Mouse (Mus musculus) C2C12 (cell line): ENCODE measurements around the gene Pdzrn3. TPM values are rescaled to one million over a fixed set of nuclear protein-coding genes. Genes with fewer than 3 reads are reported as not detected.

ENCODE experiments used
- H3K27me3 ChIP-seq: one replicate; pipeline ENCODE4 v1.6.1; 2011; ENCODE audit not compliant: control insufficient read depth, insufficient read depth, insufficient read length
- H3K36me3 ChIP-seq: one replicate; pipeline ENCODE4 v1.6.1; 2011; ENCODE audit not compliant: control insufficient read depth, insufficient read depth
- H3K4me3 ChIP-seq: one replicate; pipeline ENCODE4 v1.5.1; 2011; ENCODE audit warnings: mild to moderate bottlenecking, control low read depth; ENCODE audit not compliant: poor library complexity, insufficient read depth, severe bottlenecking
- H3K79me2 ChIP-seq: one replicate; pipeline ENCODE4 v1.6.1; 2011; ENCODE audit not compliant: control insufficient read depth, insufficient read depth
- H3K79me3 ChIP-seq: one replicate; pipeline ENCODE4 v1.6.1; 2011; ENCODE audit warnings: low read depth, control low read depth
- H3ac ChIP-seq: one replicate; pipeline ENCODE3; 2011; ENCODE audit warnings: low read depth; ENCODE audit not compliant: control insufficient read depth, insufficient read length
- CEBPB ChIP-seq: IDR thresholded peaks from one replicate; pipeline ENCODE4 v1.6.1; 2011; ENCODE audit warnings: low read depth, mild to moderate bottlenecking, control low read depth, moderate library complexity
- CTCF ChIP-seq: IDR thresholded peaks from one replicate; pipeline ENCODE4 v1.5.1; 2011; ENCODE audit not compliant: control insufficient read depth, insufficient read depth, insufficient read length
- FOSL1 ChIP-seq: IDR thresholded peaks from one replicate; pipeline ENCODE4 v1.8.0; 2011; ENCODE audit warnings: mild to moderate bottlenecking, low read length; ENCODE audit not compliant: poor library complexity, insufficient read depth, severe bottlenecking
- MAX ChIP-seq: IDR thresholded peaks from one replicate; pipeline ENCODE4 v1.6.1; 2011; ENCODE audit warnings: mild to moderate bottlenecking, control low read depth
- MYOD1 ChIP-seq: IDR thresholded peaks from one replicate; pipeline ENCODE4 v1.6.1; 2011; ENCODE audit warnings: low read depth; ENCODE audit not compliant: control insufficient read depth, insufficient read length
- MYOG ChIP-seq: IDR thresholded peaks from one replicate; pipeline ENCODE4 v1.6.1; 2011; ENCODE audit not compliant: control insufficient read depth, insufficient read length; ENCODE audit errors: extremely low read depth
- USF1 ChIP-seq: IDR thresholded peaks from one replicate; pipeline ENCODE4 v1.6.1; 2011; ENCODE audit warnings: low read depth, mild to moderate bottlenecking, control low read depth, moderate library complexity
- polyA plus RNA-seq: library from polyadenylated mRNA; unstranded; fragments of >200 nt; fragmentation: generic; extraction: Trizol; gene quantifications from one replicate; pipeline ENCODE4 v1.2.1, GENCODE M21; 2012; ENCODE audit warnings: missing spikeins

Pdzrn3 gene
- polyA plus RNA-seq, 1 experiment, result 10.5 TPM

DNA sequence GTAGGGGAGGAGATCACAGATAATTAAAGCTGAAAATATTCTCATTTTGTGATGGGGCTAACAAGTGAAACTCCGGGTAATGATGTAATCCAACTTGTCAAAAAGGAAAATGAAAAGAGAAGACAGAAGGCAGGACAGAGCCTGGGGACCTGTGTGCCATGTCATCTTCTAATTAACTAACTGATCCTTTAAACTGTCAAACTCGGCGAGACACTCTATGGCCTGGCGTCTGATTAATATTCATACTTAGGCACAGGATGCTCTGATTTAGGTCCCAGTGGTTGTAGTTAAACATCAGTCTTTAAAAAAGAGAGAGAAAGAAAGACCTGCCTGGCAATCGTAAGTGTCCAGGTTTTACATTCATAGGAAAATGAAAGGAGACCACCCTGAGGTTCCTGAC is 164.6 kb downstream of the Pdzrn3 start:
- Histone ChIP-seq H3ac (no peak overlapping the region), H3K79me2 (no peaks in the 10 kb centered on the region), H3K79me3 (no peaks in the 10 kb centered on the region), H3K4me3 (no peak overlapping the region), H3K36me3 (no peaks in the 10 kb centered on the region), H3K27me3 (no peaks in the 10 kb centered on the region)
- TF ChIP-seq FOSL1 (no peak), MYOD1 (no peak), MAX (no peak), CTCF (no peak), USF1 (no peak), MYOG (no peak), CEBPB (no peak)

- Histone ChIP-seq H3K79me3 (no peaks in the 10 kb centered on the region), H3K36me3 (no peaks in the 10 kb centered on the region), H3K79me2 (no peaks in the 10 kb centered on the region), H3K27me3 (no peaks in the 10 kb centered on the region), H3ac (no peak overlapping the region), H3K4me3 (no peak overlapping the region)
- TF ChIP-seq CEBPB (no peak), MAX (no peak), USF1 (no peak), MYOD1 (no peak), MYOG (no peak), CTCF (no peak), FOSL1 (no peak)
These were observed 165.6 kb downstream of the Pdzrn3 start for GRCm38 (mm10) chr6:101212086-101212485.

GRCm38 (mm10) chr6:101211361-101211841 is 166.3 kb downstream of the Pdzrn3 start:
- Histone ChIP-seq H3K36me3 (no peaks in the 10 kb centered on the region), H3ac (no peak overlapping the region), H3K27me3 (no peaks in the 10 kb centered on the region), H3K4me3 (no peak overlapping the region), H3K79me2 (no peaks in the 10 kb centered on the region), H3K79me3 (no peaks in the 10 kb centered on the region)
- no peak for TF ChIP-seq MYOG

DNA sequence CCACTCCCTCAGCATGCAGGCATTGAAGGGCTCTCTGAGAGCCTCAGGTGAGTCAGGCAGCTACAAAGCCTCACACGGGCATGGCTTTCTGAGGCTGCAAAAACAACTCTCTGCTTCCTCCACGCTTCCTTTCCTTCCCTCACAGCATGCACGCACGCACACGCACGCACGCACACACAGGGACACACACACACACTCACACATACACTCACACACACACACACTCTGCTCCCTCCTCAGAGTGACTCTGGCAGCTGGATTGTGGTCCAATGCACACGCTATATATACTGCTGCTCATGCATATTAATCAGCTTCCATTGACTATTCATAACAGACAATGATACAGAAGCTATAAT is 178.8 kb downstream of the Pdzrn3 start:
- TF ChIP-seq MYOD1, result no peak
- TF ChIP-seq USF1, result no peak
- no peak for TF ChIP-seq FOSL1
- TF ChIP-seq MYOG, result no peak
- TF ChIP-seq MAX, result no peak
- no peak for TF ChIP-seq CEBPB
- TF ChIP-seq CTCF, result no peak
- Histone ChIP-seq H3K79me2 (no peaks in the 10 kb centered on the region), H3ac (no peak overlapping the region), H3K36me3 (no peaks in the 10 kb centered on the region), H3K79me3 (no peaks in the 10 kb centered on the region), H3K4me3 (no peak overlapping the region), H3K27me3 (no peaks in the 10 kb centered on the region)

DNA sequence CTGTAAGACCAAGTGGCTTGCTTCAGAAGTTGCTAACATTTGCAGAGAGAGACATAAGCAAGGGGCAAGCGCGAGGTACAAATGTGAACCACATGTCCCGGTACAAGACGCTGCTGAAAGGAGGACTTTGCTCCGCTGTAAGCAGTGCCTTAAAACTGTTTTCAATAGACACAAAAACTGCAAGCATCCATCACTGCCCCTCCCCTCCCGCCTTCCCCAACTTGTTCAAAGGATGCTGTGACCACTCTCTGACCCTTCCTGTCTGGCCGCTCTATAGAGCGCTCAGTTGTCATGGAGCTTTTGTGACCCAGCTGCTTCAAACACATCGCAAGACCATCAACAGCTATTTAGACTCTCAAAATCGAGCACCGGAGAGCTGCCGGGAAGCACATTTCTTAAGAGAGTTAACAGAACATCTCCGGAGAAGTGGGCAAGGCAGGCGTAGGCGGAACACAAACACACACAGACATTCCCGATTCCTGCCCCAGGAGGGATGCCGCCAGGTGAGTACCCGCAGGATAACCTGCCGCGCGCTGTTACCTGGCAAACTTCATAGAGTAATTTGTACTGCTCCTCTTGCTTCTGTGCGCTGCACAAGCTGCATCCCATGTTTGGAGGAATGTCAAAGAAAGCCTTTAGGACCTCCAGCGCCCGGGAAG is 179.3 kb downstream of the Pdzrn3 start:
- Histone ChIP-seq H3K27me3 (no peaks in the 10 kb centered on the region), H3K4me3 (no peak overlapping the region), H3K79me2 (no peaks in the 10 kb centered on the region)

DNA sequence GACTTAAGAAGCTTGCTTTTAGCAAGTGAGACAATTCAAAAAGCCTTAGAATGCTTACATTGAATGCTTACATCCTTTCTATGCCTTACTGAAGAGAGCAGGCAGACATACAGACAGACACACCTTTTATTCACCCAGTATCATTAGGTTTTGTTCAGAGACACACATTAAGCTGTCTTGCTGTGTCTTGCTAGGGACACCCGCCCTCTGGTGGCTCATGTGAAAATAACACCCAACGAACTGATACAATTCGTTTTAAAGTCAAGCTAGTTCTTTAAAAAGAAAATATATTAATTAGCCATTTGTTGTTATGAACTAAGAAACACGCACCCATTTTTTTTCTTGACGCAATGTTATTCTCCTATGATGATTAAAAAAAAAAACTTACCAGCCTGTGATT is 180.1 kb downstream of the Pdzrn3 start:
- H3K27me3 ChIP-seq, result no peaks in the 10 kb centered on the region
- H3K4me3 ChIP-seq, result no peak overlapping the region
- H3K79me3 ChIP-seq, result no peaks in the 10 kb centered on the region
- no peak for TF ChIP-seq FOSL1
- no peak for TF ChIP-seq MAX
- no peak for TF ChIP-seq USF1
- no peak for TF ChIP-seq MYOG
- no peak for TF ChIP-seq CEBPB
- TF ChIP-seq CTCF, result no peak
- no peak for TF ChIP-seq MYOD1
- H3K36me3 ChIP-seq, result no peaks in the 10 kb centered on the region
- H3ac ChIP-seq, result no peak overlapping the region
- no peaks in the 10 kb centered on the region for H3K79me2 ChIP-seq

More for the DNA sequence above, 179.3 kb downstream of the Pdzrn3 start:
- no peaks in the 10 kb centered on the region for H3K79me3 ChIP-seq
- TF ChIP-seq USF1 (no peak), MYOG (no peak), FOSL1 (no peak), CEBPB (no peak), MYOD1 (no peak), MAX (no peak)
- no peak overlapping the region for H3ac ChIP-seq
- H3K36me3 ChIP-seq, result no peaks in the 10 kb centered on the region
